Mouse (Mus musculus): ENCODE results near the gene Lilr4b. TPM values are rescaled to one million over a fixed set of nuclear protein-coding genes. Genes with fewer than 3 reads are reported as not detected.
"Not testable (repeated sequence)": the region's sequence is repeated elsewhere in the genome, so short reads cannot be mapped to it uniquely, and the experiment has no call there.

The Lilr4b gene
- total RNA-seq (2021): not detected
- long read RNA-seq, experiment 1, partial matches to known transcripts: 0 of 1 reads
- long read RNA-seq, experiment 1, other reads (novel, unspliced or antisense): 1 of 1 reads
- long read RNA-seq, experiment 2: 0 reads

DNA sequence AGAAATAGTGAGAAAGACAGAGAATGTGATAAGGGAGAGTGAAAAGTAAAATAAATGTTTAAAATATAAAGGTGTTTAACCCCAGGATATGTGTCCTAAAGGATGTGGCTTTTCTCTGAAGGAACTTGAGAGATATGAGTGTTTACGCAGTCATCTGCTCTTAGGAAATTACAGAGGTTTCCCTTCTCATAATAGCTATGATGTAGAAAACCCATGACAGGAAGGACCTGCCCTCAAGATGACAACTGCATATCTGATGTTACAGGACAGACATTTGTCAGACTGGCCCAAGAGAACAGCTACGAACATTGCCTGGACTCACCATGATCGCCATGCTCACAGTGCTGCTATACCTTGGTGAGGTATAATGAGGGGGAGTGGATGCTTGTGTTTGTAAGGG, at the start of gene Lilr4b, which contains the start of gene Gm49339:
TSS of gene Lilr4b (plus strand) at position 236 of the 400 bp plus-strand sequence.
TSS of gene Gm49339 (plus strand) at position 216 of the 400 bp plus-strand sequence.
- H3K27ac ChIP-seq; H3K4me3 ChIP-seq; DNase-seq (ENCODE audit: extremely low spot score in 1 of 2, low spot score in 2 of 2); intact Hi-C loops (cut with DNase I): not testable (repeated sequence)

DNA sequence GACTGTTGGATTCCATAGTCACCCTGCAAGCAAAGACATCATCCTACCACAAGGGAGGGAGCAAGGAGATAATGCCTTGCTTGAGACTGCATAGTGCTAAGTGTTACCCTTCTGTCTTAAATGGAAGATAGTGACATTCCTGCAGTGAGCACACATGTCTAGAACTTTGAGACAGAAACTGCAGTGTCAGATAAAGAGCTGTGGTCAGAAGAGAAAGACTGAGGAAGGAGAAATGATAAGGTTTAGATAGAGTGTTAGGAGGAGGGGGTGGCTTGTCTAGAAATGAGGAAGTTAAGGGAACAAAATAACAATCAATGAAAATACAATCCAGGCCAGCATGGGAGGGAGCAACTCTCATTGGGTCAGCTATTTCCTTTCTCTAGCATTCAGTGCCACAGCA, 47.5 kb upstream of the Lilr4b start:
- TF ChIP-seq CTCF (IDR thresholded peaks at IDR 0.05): no peak
- no peak overlapping the region for H3K27ac ChIP-seq
- H3K4me3 ChIP-seq: no peak overlapping the region
- intact Hi-C loops (cut with DNase I): no loop called here
- no peak for DNase-seq (ENCODE audit: extremely low spot score in 1 of 2, low spot score in 2 of 2)

DNA sequence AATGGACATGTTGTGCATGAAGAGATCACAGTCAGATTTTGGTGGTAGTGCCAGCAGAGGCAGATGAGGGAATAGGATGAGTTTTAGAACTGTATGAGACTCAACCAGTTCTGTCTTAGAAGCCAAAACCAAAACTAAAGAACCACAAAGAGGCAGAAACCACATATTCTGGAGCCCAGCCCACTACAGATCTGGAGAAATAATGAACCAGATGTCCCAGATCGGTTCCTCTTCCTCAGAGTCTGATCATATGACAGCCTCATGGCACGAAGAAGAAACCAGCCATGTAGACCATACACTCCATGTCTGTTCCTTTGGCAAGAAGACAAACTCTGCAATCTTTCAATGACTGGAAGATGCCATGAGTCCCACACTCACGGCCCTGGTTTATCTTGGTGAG, 44.7 kb upstream of the Lilr4b start:
- H3K4me3 ChIP-seq: no peak overlapping the region
- no peak overlapping the region for H3K27ac ChIP-seq
- intact Hi-C loops (cut with DNase I): no loop called here
- DNase-seq (ENCODE audit: extremely low spot score in 1 of 2, low spot score in 2 of 2): no peak
- TF ChIP-seq CTCF (IDR thresholded peaks at IDR 0.05): no peak

DNA sequence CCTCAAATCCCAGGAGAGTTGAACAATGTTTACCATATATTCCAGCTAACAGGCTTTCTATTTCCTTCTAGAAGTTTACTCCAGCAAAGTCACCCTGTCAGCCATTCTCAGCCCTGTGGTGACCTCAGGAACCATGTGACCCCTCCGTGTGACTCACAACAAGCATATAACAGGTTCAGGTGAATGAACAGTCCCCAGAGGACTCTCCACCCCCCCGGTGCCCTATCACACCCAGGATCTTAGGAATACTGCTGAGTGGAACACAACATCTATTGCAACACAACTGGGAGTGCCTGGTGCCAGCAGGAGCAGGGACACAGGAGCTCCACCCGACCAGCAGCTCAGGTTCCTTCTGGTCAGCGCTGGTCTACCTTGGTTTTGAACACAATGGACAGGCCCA, 28.8 kb upstream of the Lilr4b start:
- H3K27ac ChIP-seq: no peak overlapping the region
- DNase-seq (ENCODE audit: extremely low spot score in 1 of 2, low spot score in 2 of 2): no peak
- no peak overlapping the region for H3K4me3 ChIP-seq
- TF ChIP-seq CTCF (IDR thresholded peaks at IDR 0.05): no peak
- intact Hi-C loops (cut with DNase I): no loop called here

DNA sequence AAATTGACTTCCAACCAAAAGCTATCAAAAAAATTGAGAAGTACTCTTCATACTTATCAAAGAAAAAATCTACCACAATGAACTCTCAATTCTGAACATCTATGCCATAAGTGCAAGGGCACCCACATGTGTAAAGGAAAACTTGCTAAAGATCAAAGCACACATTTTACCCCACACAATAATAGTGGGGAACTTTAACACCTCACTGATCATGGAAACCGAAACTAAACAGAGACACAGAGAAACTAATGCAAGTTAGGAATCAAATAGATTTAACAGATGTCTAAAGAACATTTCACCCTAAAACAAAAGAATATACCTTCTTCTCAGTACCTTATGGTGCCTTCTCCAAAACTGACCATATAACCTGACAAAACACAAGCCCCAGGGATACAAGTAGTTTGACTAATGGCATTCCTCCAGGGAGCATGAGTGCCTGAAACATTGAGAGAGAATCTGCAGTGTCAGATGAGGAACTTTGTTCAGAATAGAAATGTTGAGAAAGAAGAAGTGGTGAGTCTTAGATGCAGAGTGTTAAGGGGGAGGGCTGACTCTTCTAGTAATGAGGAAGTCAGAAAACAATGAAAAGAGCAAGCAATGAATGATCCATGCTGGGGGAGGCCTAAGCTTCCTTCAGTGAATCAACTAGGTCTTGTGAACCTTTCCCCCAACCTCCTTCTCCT, 26.7 kb upstream of the Lilr4b start:
- no peak overlapping the region for H3K27ac ChIP-seq
- intact Hi-C loops (cut with DNase I): no loop called here
- DNase-seq (ENCODE audit: extremely low spot score in 1 of 2, low spot score in 2 of 2): no peak

DNA sequence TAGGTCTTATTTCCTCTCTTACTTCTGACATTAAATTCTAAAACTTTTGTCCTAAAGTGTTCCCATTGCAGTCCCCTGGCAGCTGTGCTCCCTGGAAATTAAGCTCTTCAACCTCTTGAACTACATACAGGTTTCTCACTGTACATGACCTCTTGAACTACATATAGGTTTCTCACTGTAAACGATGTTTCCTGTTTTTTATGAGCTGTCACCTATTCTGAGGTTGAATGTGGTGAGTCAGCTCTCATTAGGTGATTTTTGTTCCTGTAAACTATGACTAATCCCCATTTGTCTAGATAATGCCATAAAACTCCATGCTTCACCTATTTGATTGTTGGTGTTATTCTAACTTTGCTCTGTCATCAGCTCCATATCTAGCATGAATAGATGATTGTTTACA, 26.1 kb upstream of the Lilr4b start:
- DNase-seq (ENCODE audit: extremely low spot score in 1 of 2, low spot score in 2 of 2): no peak
- TF ChIP-seq CTCF (IDR thresholded peaks at IDR 0.05): no peak
- intact Hi-C loops (cut with DNase I): no loop called here
- H3K27ac ChIP-seq: no peak overlapping the region
- no peak overlapping the region for H3K4me3 ChIP-seq

More for the DNA sequence above, 26.7 kb upstream of the Lilr4b start:
- TF ChIP-seq CTCF (IDR thresholded peaks at IDR 0.05): no peak
- H3K4me3 ChIP-seq: no peak overlapping the region

DNA sequence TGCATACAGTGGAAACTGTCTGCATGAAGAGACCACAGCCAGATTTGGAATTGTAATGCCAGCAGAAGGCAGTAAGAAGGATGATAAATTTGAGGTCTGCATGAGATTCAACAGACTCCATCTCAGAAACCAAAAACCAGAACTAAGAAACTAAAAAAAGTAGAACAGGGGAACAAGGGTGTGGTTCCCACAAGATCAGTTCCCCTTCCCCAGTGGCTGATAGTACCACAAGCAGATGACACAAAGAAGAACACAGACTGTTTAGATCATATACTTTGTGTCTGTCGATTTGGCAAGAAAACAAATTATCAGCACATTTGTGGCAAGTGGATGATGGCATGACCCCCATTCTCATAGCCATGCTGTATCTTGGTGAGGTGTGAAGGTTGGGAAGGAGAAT, 24.7 kb upstream of the Lilr4b start:
- TF ChIP-seq CTCF (IDR thresholded peaks at IDR 0.05): no peak
- DNase-seq (ENCODE audit: extremely low spot score in 1 of 2, low spot score in 2 of 2): no peak
- no peak overlapping the region for H3K4me3 ChIP-seq

DNA sequence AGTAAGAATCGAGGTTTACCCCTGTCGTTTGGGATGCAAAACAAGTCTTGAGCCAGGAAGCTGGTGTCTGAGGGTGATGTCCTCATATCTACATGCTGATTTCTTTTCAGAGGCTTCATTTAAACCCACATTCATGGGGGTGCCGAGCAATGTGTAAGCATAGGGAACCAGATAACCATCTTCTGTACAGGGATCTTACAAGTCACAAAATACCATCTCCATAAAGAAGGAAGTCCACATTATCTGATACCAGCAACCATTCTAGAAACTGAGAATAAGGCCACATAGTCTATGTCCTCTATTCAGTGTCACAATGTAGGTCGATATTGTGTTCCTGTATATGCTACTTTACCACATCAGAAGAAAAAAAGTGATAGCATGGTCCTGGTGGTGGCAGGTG, 24.1 kb upstream of the Lilr4b start:
- no peak for TF ChIP-seq CTCF (IDR thresholded peaks at IDR 0.05)
- intact Hi-C loops (cut with DNase I): no loop called here
- no peak overlapping the region for H3K27ac ChIP-seq

More for the DNA sequence above, 24.7 kb upstream of the Lilr4b start:
- intact Hi-C loops (cut with DNase I): no loop called here
- no peak overlapping the region for H3K27ac ChIP-seq

DNA sequence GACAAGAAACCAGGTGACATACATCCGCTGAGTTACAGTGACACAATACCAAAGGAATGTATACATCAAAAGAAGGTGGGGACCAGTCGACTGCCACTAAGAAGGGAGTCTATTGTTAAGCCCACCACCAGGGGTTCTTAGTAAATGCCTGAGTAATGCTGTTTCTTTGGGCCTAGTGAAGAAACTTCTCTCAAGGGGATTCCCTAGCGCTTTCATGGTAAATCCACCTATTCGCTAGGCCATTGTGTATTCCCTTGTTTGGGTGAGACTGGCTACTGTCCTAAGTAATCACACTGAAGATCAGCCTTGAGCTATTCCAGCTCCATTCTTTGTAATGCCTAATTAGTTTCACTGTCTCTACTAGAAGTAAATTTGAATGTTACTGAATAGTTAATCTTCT, 16.6 kb upstream of the Lilr4b start:
- intact Hi-C loops (cut with DNase I); H3K27ac ChIP-seq; DNase-seq (ENCODE audit: extremely low spot score in 1 of 2, low spot score in 2 of 2): not testable (repeated sequence)

More for the DNA sequence above, 24.1 kb upstream of the Lilr4b start:
- DNase-seq (ENCODE audit: extremely low spot score in 1 of 2, low spot score in 2 of 2): no peak
- no peak overlapping the region for H3K4me3 ChIP-seq

DNA sequence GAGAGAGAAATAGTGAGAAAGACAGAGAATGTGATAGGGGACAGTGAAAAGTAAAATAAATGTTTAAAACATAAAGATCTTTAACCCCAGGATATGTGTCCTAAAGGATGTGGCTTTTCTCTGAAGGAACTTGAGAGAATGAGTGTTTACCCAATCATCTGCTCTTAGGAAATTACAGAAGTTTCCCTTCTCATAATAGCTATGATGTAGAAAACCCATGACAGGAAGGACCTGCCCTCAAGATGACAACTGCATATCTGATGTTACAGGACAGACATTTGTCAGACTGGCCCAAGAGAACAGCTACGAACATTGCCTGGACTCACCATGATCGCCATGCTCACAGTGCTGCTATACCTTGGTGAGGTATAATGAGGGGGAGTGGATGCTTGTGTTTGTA, 10.3 kb downstream of the Lilr4b start, which contains the start of gene Lilrb4a:
TSS of gene Lilrb4a (plus strand) at position 266 of the 400 bp plus-strand sequence.
- intact Hi-C loops (cut with DNase I); DNase-seq (ENCODE audit: extremely low spot score in 1 of 2, low spot score in 2 of 2); H3K4me3 ChIP-seq; H3K27ac ChIP-seq: not testable (repeated sequence)

More for the DNA sequence above, 16.6 kb upstream of the Lilr4b start:
- H3K4me3 ChIP-seq: not testable (repeated sequence)

DNA sequence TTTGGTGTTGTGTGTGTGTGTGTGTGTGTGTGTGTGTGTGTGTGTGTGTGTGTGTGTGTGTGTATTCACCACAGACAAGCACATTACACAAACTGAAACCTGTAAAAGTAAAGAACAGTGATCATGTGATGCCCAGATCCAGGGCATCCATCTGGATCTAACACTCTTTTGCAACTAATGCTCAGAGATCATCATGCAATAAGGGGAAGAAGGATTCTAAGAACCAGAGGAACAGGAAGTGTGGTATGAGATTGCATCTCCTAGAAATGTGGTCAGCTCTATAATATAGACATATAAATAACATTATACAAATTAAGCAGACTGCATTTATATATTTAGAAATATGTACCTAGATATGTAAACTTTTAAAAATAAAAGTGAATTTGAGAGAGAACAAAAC, 39.6 kb downstream of the Lilr4b start:
- no peak for DNase-seq (ENCODE audit: extremely low spot score in 1 of 2, low spot score in 2 of 2)
- intact Hi-C loops (cut with DNase I): no loop called here
- TF ChIP-seq CTCF (IDR thresholded peaks at IDR 0.05): no peak
- no peak overlapping the region for H3K4me3 ChIP-seq
- H3K27ac ChIP-seq: no peak overlapping the region

DNA sequence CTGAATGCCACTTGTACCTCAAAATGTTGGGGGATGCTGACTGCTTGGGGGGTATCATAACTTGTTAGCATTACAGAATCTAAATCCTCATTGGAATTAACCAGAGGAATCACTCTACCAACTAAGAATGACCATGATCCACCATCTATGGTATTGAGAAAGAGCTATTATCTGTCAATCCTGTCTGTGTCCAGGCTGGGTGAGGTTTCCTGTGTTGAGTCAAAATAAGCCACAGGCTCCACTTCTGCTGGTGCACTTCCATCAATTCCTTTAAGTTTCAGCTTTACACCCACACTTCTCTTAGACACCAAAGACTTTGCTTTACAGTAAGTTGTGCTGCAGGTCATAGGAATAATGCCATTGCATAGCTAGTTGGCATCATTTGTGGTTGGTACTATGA, 41.0 kb downstream of the Lilr4b start:
- TF ChIP-seq CTCF (IDR thresholded peaks at IDR 0.05): no peak
- Histone ChIP-seq H3K27ac (no peak overlapping the region), H3K4me3 (no peak overlapping the region)
- intact Hi-C loops (cut with DNase I): no loop called here
- DNase-seq (ENCODE audit: extremely low spot score in 1 of 2, low spot score in 2 of 2): no peak

DNA sequence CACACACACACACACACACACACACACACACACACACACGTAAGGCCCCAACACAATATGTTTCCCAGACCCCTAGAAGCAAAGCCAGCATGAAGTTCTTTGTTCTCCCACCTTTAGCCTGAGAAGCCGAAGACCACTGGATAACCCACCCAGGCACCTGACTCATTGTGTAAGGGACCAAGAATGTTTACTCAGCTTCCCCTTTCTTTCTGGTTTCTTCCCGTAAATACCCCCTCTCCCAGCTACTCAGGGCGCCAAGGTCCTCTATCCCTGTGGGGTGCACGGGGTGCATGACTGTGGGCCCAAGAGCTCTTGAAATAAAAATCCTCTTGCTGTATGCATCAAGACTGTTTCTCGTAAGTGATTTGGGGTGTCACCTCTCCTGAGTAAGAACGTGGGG, 45.7 kb downstream of the Lilr4b start:
- Histone ChIP-seq H3K4me3 (no peak overlapping the region), H3K27ac (no peak overlapping the region)
- intact Hi-C loops (cut with DNase I): no loop called here
- no peak for DNase-seq (ENCODE audit: extremely low spot score in 1 of 2, low spot score in 2 of 2)
- TF ChIP-seq CTCF (IDR thresholded peaks at IDR 0.05): no peak

Data from left cerebral cortex, adult 2 months (tissue).